Mouse (Mus musculus): Measurements from ENCODE around the gene Atp5d.
A peak's percentile ranks its signal among the peaks of the same experiment; 100 is the strongest.

Gene Atp5d

GRCm38 (mm10) chr10:80152071-80152872, 13.8 kb downstream of the Atp5d start:
- DNase-seq (ENCODE audit: extremely low read depth, low read depth, low spot score): no peak

GRCm38 (mm10) chr10:80152873-80153260, 14.4 kb downstream of the Atp5d start:
- DNase-seq (ENCODE audit: extremely low read depth, low read depth, low spot score): no peak

- DNase-seq (ENCODE audit: extremely low read depth, low read depth, low spot score): no peak
Measured at GRCm38 (mm10) chr10:80153713-80154112, 15.3 kb downstream of the Atp5d start.

GRCm38 (mm10) chr10:80154384-80154783, 16.0 kb downstream of the Atp5d start:
- DNase-seq (ENCODE audit: extremely low read depth, low read depth, low spot score): no peak

GRCm38 (mm10) chr10:80155277-80155676, 16.8 kb downstream of the Atp5d start:
- no peak for DNase-seq (ENCODE audit: extremely low read depth, low read depth, low spot score)

GRCm38 (mm10) chr10:80156002-80156751, 17.7 kb downstream of the Atp5d start:
- no peak for DNase-seq (ENCODE audit: extremely low read depth, low read depth, low spot score)

GRCm38 (mm10) chr10:80156752-80157053, 18.3 kb downstream of the Atp5d start:
- DNase-seq (ENCODE audit: extremely low read depth, low read depth, low spot score): no peak

- no peak for DNase-seq (ENCODE audit: extremely low read depth, low read depth, low spot score)
Measured at GRCm38 (mm10) chr10:80157141-80157929, 18.9 kb downstream of the Atp5d start.

- no peak for DNase-seq (ENCODE audit: extremely low read depth, low read depth, low spot score)
Measured at GRCm38 (mm10) chr10:80158307-80158986, 20.0 kb downstream of the Atp5d start.

GRCm38 (mm10) chr10:80159021-80159560, 20.7 kb downstream of the Atp5d start:
- DNase-seq (ENCODE audit: extremely low read depth, low read depth, low spot score): no peak

GRCm38 (mm10) chr10:80159561-80160454, 21.4 kb downstream of the Atp5d start:
- peak; percentile 85 for DNase-seq (ENCODE audit: extremely low read depth, low read depth, low spot score)

- peak; percentile 92 for DNase-seq (ENCODE audit: extremely low read depth, low read depth, low spot score)
Measured at GRCm38 (mm10) chr10:80160455-80161371, 22.3 kb downstream of the Atp5d start.

- DNase-seq (ENCODE audit: extremely low read depth, low read depth, low spot score): no peak
Measured at GRCm38 (mm10) chr10:80161522-80162242, 23.2 kb downstream of the Atp5d start.

GRCm38 (mm10) chr10:80162243-80162608, 23.8 kb downstream of the Atp5d start:
- DNase-seq (ENCODE audit: extremely low read depth, low read depth, low spot score): no peak

- DNase-seq (ENCODE audit: extremely low read depth, low read depth, low spot score): no peak
Measured at GRCm38 (mm10) chr10:80162716-80163299, 24.4 kb downstream of the Atp5d start.

GRCm38 (mm10) chr10:80163721-80164120, 25.3 kb downstream of the Atp5d start:
- no peak for DNase-seq (ENCODE audit: extremely low read depth, low read depth, low spot score)

GRCm38 (mm10) chr10:80164161-80164997, 25.9 kb downstream of the Atp5d start:
- no peak for DNase-seq (ENCODE audit: extremely low read depth, low read depth, low spot score)

Data from fat pad, adult 2 months (tissue).